Mouse (Mus musculus) midbrain, postnatal 0 days (tissue): ENCODE results near the gene Golt1a. TPM values are rescaled to one million over a fixed set of nuclear protein-coding genes. Genes with fewer than 3 reads are reported as not detected.
"Not testable (repeated sequence)": the region's sequence is repeated elsewhere in the genome, so short reads cannot be mapped to it uniquely, and the experiment has no call there.

Source experiments
- ATAC-seq: fragments of 200-750 bp; cut with Nextera tagmentation; 2 replicates; pipeline ENCODE4 v1.8.0; 2017; ENCODE audit warnings: moderate number of reproducible peaks, mild to moderate bottlenecking, moderate TSS enrichment, moderate library complexity; ENCODE audit not compliant: low FRiP score
- DNase-seq: peaks from one replicate; pipeline ENCODE4 v3.0.0-alpha.2; 2015; ENCODE audit warnings: low spot score
- H3K27ac ChIP-seq: fragments of 300-500 bp; sonication (generic); 2 replicates; pipeline ENCODE4 v1.5.1; 2014; ENCODE audit warnings: low read depth, mild to moderate bottlenecking, low read length, mixed read lengths
- H3K27me3 ChIP-seq: fragments of 300-500 bp; sonication (generic); 2 replicates; pipeline ENCODE4 v1.6.1; 2014; ENCODE audit warnings: low read length, control low read depth, mixed read lengths; ENCODE audit not compliant: insufficient read depth
- H3K36me3 ChIP-seq: fragments of 300-500 bp; sonication (generic); 2 replicates; pipeline ENCODE4 v1.6.1; 2014; ENCODE audit warnings: low read length, control low read depth, mixed read lengths; ENCODE audit not compliant: insufficient read depth
- H3K4me1 ChIP-seq: fragments of 300-500 bp; sonication (generic); 2 replicates; pipeline ENCODE4 v1.6.1; 2014; ENCODE audit warnings: mild to moderate bottlenecking, control low read depth, antibody characterized with exemption, low read length, mixed read lengths; ENCODE audit not compliant: insufficient read depth
- H3K4me2 ChIP-seq: fragments of 300-500 bp; sonication (generic); 2 replicates; pipeline ENCODE4 v1.6.1; 2014; ENCODE audit warnings: low read depth, mild to moderate bottlenecking, low read length, mixed read lengths; ENCODE audit not compliant: poor library complexity, severe bottlenecking
- H3K4me3 ChIP-seq: fragments of 300-500 bp; sonication (generic); 2 replicates; pipeline ENCODE4 v1.5.1; 2014; ENCODE audit warnings: low read depth, mild to moderate bottlenecking, low read length, moderate library complexity
- H3K9ac ChIP-seq: fragments of 300-500 bp; sonication (generic); replicated peaks from 2 replicates; pipeline ENCODE4 v1.6.1; 2014; ENCODE audit warnings: mild to moderate bottlenecking, low read length, moderate library complexity, mixed read lengths; ENCODE audit not compliant: poor library complexity, severe bottlenecking
- H3K9me3 ChIP-seq: fragments of 300-500 bp; sonication (generic); 2 replicates; pipeline ENCODE4 v1.6.1; 2016; ENCODE audit warnings: low read length, control low read depth
- CTCF ChIP-seq: IDR thresholded peaks from 2 replicates; pipeline ENCODE4 v1.5.1; 2016; ENCODE audit warnings: antibody characterized with exemption, mild to moderate bottlenecking
- WGBS: fragments of 180-500 bp; shearing (Covaris S2); extraction: QIAGEN DNeasy Blood & Tissue Kit; methylation state at CpG from one replicate; pipeline ENCODE4 v1.1.7; 2014; 5-methylcytosine and 5-hydroxymethylcytosine counted together
- polyA plus RNA-seq: library from polyadenylated mRNA; unstranded; fragments of >200 nt; fragmentation: Nextera tagmentation; extraction: Ambion mirVana; gene quantifications from 2 replicates; pipeline ENCODE4 v1.2.1, GENCODE M21; 2015
- total RNA-seq: library from RNA; depleted of rRNA; stranded (reverse); fragments of >200 nt; gene quantifications from 2 replicates; pipeline ENCODE4 v1.2.3, GENCODE M21; 2014

Gene Golt1a
- total and polyA plus RNA-seq, 2 experiments from 2014 or later: not detected

GRCm38 (mm10) chr1:133328896-133329637 is 19.5 kb downstream of the Golt1a start:
- H3K9me3 ChIP-seq: no peaks in the 10 kb centered on the region
- H3K27ac ChIP-seq: no peak overlapping the region
- H3K4me2 ChIP-seq: peak overlapping the region; percentile 45
- no peaks in the 10 kb centered on the region for H3K27me3 ChIP-seq
- WGBS: 11% methylated on average over 34 of the region's 34 CpGs
- no peak for TF ChIP-seq CTCF
- ATAC-seq (no peak), DNase-seq (no peak)
- peak overlapping the region; percentile 50; the same call in 1 of the 2 replicates for H3K9ac ChIP-seq
- peaks cover 19% of the 10 kb centered on the region; the same call in 1 of the 2 replicates for H3K4me1 ChIP-seq
- H3K4me3 ChIP-seq: peak overlapping the region; percentile 19; the same call in 1 of the 2 replicates
- no peaks in the 10 kb centered on the region for H3K36me3 ChIP-seq

- peaks cover 19% of the 10 kb centered on the region; the same call in 1 of the 2 replicates for H3K4me1 ChIP-seq
- no peaks in the 10 kb centered on the region for H3K36me3 ChIP-seq
- 28% methylated on average over 7 of the region's 7 CpGs for WGBS
- DNase-seq (no peak), ATAC-seq (no peak)
- H3K27me3 ChIP-seq: no peaks in the 10 kb centered on the region
- peak overlapping the region; percentile 50; the same call in 1 of the 2 replicates for H3K9ac ChIP-seq
- peak overlapping the region; percentile 19; the same call in 1 of the 2 replicates for H3K4me3 ChIP-seq
- no peak overlapping the region for H3K27ac ChIP-seq
- TF ChIP-seq CTCF: no peak
- no peaks in the 10 kb centered on the region for H3K9me3 ChIP-seq
- peak overlapping the region; percentile 45 for H3K4me2 ChIP-seq
Observed at GRCm38 (mm10) chr1:133329638-133329964, 20.0 kb downstream of the Golt1a start.

GRCm38 (mm10) chr1:133331142-133331541 is 21.5 kb downstream of the Golt1a start:
- H3K9ac ChIP-seq: no peak overlapping the region
- H3K36me3 ChIP-seq: no peaks in the 10 kb centered on the region
- DNase-seq (peak; percentile 84), ATAC-seq (peak; percentile 75)
- no peaks in the 10 kb centered on the region for H3K27me3 ChIP-seq
- TF ChIP-seq CTCF: peak; percentile 24
- no peak overlapping the region for H3K4me3 ChIP-seq
- H3K27ac ChIP-seq: no peak overlapping the region; the same call in 1 of the 2 replicates
- H3K4me1 ChIP-seq: peaks cover 19% of the 10 kb centered on the region; the same call in 1 of the 2 replicates
- no peak overlapping the region for H3K4me2 ChIP-seq
- 19% methylated on average over 3 of the region's 3 CpGs for WGBS
- no peaks in the 10 kb centered on the region for H3K9me3 ChIP-seq

GRCm38 (mm10) chr1:133332656-133333430 is 23.2 kb downstream of the Golt1a start:
- peaks cover 19% of the 10 kb centered on the region; the same call in 1 of the 2 replicates for H3K4me1 ChIP-seq
- H3K9me3 ChIP-seq: no peaks in the 10 kb centered on the region
- 88% methylated on average over 11 of the region's 11 CpGs for WGBS
- no peaks in the 10 kb centered on the region for H3K27me3 ChIP-seq
- no peak overlapping the region for H3K4me3 ChIP-seq
- no peak overlapping the region for H3K27ac ChIP-seq
- ATAC-seq (no peak), DNase-seq (no peak)
- no peak overlapping the region for H3K9ac ChIP-seq
- no peaks in the 10 kb centered on the region for H3K36me3 ChIP-seq
- TF ChIP-seq CTCF: no peak
- no peak overlapping the region for H3K4me2 ChIP-seq

GRCm38 (mm10) chr1:133333937-133334336 is 24.3 kb downstream of the Golt1a start:
- H3K27ac ChIP-seq: 0 out of 2 replicates have a peak overlapping the region, but pooled peaks have one; percentile 32
- ATAC-seq (peak; percentile 40; the same call in 1 of the 2 replicates), DNase-seq (peak; percentile 59)
- H3K9me3 ChIP-seq: no peaks in the 10 kb centered on the region
- TF ChIP-seq CTCF: no peak
- no peak overlapping the region for H3K4me2 ChIP-seq
- WGBS: 20% methylated on average over 6 of the region's 6 CpGs
- no peak overlapping the region for H3K9ac ChIP-seq
- no peak overlapping the region for H3K4me3 ChIP-seq
- no peaks in the 10 kb centered on the region for H3K36me3 ChIP-seq
- peaks cover 19% of the 10 kb centered on the region; the same call in 1 of the 2 replicates for H3K4me1 ChIP-seq
- H3K27me3 ChIP-seq: no peaks in the 10 kb centered on the region

GRCm38 (mm10) chr1:133340403-133340802 is 30.8 kb downstream of the Golt1a start:
- not testable (repeated sequence) for H3K9ac ChIP-seq, DNase-seq, H3K27ac ChIP-seq, H3K9me3 ChIP-seq, H3K27me3 ChIP-seq, H3K4me1 ChIP-seq, H3K4me2 ChIP-seq, H3K4me3 ChIP-seq, H3K36me3 ChIP-seq, ATAC-seq
- WGBS: 70% methylated on average over 1 of the region's 1 CpGs
